Mouse (Mus musculus): ENCODE data around the gene Depdc5.

GRCm38 (mm10) chr5:32991152-32991551 is 127.7 kb downstream of the Depdc5 start:
- TF ChIP-seq CTCF (IDR thresholded peaks at IDR 0.05; ENCODE audit: insufficient read depth, low read length) (no peak), POLR2A (IDR thresholded peaks at IDR 0.05; ENCODE audit: borderline replicate concordance, extremely low read depth, low read depth, low read length) (no peak)

Measured in lung, adult 2 months (tissue).